Mouse (Mus musculus) CH12.LX (cell line): ENCODE results near the gene Osgin1. TPM values are rescaled to one million over a fixed set of nuclear protein-coding genes. Genes with fewer than 3 reads are reported as not detected.

ENCODE experiments used
- DNase-seq: peaks from one replicate; pipeline ENCODE4 v3.0.0-alpha.2; 2013; ENCODE audit errors: extremely low read depth
- H3K27ac ChIP-seq: 2 replicates; pipeline ENCODE4 v1.5.1; 2012; ENCODE audit warnings: low read depth, mild to moderate bottlenecking, control low read depth, moderate library complexity; ENCODE audit not compliant: insufficient read depth
- H3K27me3 ChIP-seq: replicated peaks from 2 replicates; pipeline ENCODE3; 2012; ENCODE audit warnings: inconsistent platforms
- H3K36me3 ChIP-seq, 2 experiments: replicated peaks in 1 of 2; 2 replicates each; pipeline versions ENCODE3 to v1.6.1; 2012; ENCODE audit warnings: inconsistent platforms in 1 of 2, low read length in 1 of 2, mild to moderate bottlenecking in 1 of 2, mixed read lengths in 1 of 2, moderate library complexity in 1 of 2; ENCODE audit not compliant: control insufficient read depth in 1 of 2, insufficient read depth in 1 of 2
- H3K4me1 ChIP-seq, 2 experiments: 2 replicates each; pipeline ENCODE4 v1.6.1; 2012; ENCODE audit warnings: inconsistent platforms in 1 of 2, moderate library complexity in 1 of 2; ENCODE audit not compliant: insufficient read depth in 2 of 2, control insufficient read depth in 1 of 2
- H3K4me2 ChIP-seq: 2 replicates; pipeline ENCODE4 v1.6.1; 2012; ENCODE audit warnings: low read depth, mild to moderate bottlenecking, control low read depth; ENCODE audit not compliant: poor library complexity, insufficient read depth, severe bottlenecking
- H3K4me3 ChIP-seq, 3 experiments: fragments of 150-350 bp in 1 of 3; sonication (generic) in 1 of 3; replicated peaks in 1 of 3; 2 replicates each; pipeline versions ENCODE3 to v1.5.1; 2011 to 2012; ENCODE audit warnings: low read depth in 2 of 3, low read length in 2 of 3, mild to moderate bottlenecking in 2 of 3, moderate library complexity in 2 of 3, control low read depth in 1 of 3, improper control_type of control experiment in 1 of 3, inconsistent platforms in 1 of 3, mixed read lengths in 1 of 3; ENCODE audit not compliant: poor library complexity in 1 of 3
- H3K79me2 ChIP-seq: replicated peaks from 2 replicates; pipeline ENCODE4 v1.6.1; 2012; ENCODE audit warnings: mild to moderate bottlenecking, moderate library complexity; ENCODE audit not compliant: control insufficient read depth, poor library complexity, insufficient read depth, severe bottlenecking; ENCODE audit errors: extremely low read depth
- H3K9ac ChIP-seq: 2 replicates; pipeline ENCODE4 v1.6.1; 2012; ENCODE audit warnings: low read depth, mild to moderate bottlenecking, control low read depth, moderate library complexity; ENCODE audit not compliant: insufficient read depth
- H3K9me3 ChIP-seq: replicated peaks from 2 replicates; pipeline ENCODE3; 2012; ENCODE audit warnings: low read length, inconsistent platforms, mixed read lengths
- BHLHE40 ChIP-seq: IDR thresholded peaks from 2 replicates; pipeline ENCODE4 v1.6.1; 2011; ENCODE audit warnings: mild to moderate bottlenecking, low read depth, low read length, improper control_type of control experiment
- CHD2 ChIP-seq: IDR thresholded peaks from 2 replicates; pipeline ENCODE4 v1.6.1; 2011; ENCODE audit warnings: low read length, improper control_type of control experiment
- CTCF ChIP-seq, 2 experiments: IDR thresholded peaks in 1 of 2; conservative IDR thresholded peaks in 1 of 2; 2 replicates each; pipeline ENCODE4 v1.5.1; 2011 to 2012; ENCODE audit warnings: low read depth in 2 of 2, low read length in 2 of 2, improper control_type of control experiment in 1 of 2, inconsistent platforms in 1 of 2, mild to moderate bottlenecking in 1 of 2, moderate library complexity in 1 of 2
- E2F4 ChIP-seq: IDR thresholded peaks from 2 replicates; pipeline ENCODE4 v1.6.1; 2011; ENCODE audit warnings: low read depth, low read length, improper control_type of control experiment; ENCODE audit not compliant: insufficient replicate concordance
- ELF1 ChIP-seq: IDR thresholded peaks from 2 replicates; pipeline ENCODE4 v1.6.1; 2014; ENCODE audit warnings: low read depth, mild to moderate bottlenecking, inconsistent platforms, low read length, improper control_type of control experiment
- EP300 ChIP-seq: IDR thresholded peaks from 2 replicates; pipeline ENCODE4 v1.6.1; 2011; ENCODE audit warnings: low read length, improper control_type of control experiment
- ETS1 ChIP-seq: conservative IDR thresholded peaks from 2 replicates; pipeline ENCODE4 v1.6.1; 2012; ENCODE audit warnings: low read depth, mild to moderate bottlenecking, inconsistent platforms, low read length, improper control_type of control experiment, moderate library complexity
- HCFC1 ChIP-seq: IDR thresholded peaks from 2 replicates; pipeline ENCODE4 v1.6.1; 2012; ENCODE audit warnings: low read depth, mild to moderate bottlenecking, inconsistent platforms, low read length, improper control_type of control experiment
- JUN ChIP-seq: IDR thresholded peaks from 2 replicates; pipeline ENCODE4 v1.6.1; 2011; ENCODE audit warnings: low read depth, mild to moderate bottlenecking, low read length, improper control_type of control experiment, moderate library complexity; ENCODE audit not compliant: insufficient read depth
- KAT2A ChIP-seq: IDR thresholded peaks from 2 replicates; pipeline ENCODE4 v1.6.1; 2012; ENCODE audit warnings: low read length, improper control_type of control experiment, inconsistent platforms; ENCODE audit not compliant: insufficient replicate concordance
- MAFK ChIP-seq: IDR thresholded peaks from 2 replicates; pipeline ENCODE4 v1.6.1; 2011; ENCODE audit warnings: low read length, improper control_type of control experiment; ENCODE audit not compliant: insufficient replicate concordance
- MAZ ChIP-seq: IDR thresholded peaks from 2 replicates; pipeline ENCODE4 v1.6.1; 2012; ENCODE audit warnings: low read depth, mild to moderate bottlenecking, inconsistent platforms, low read length, improper control_type of control experiment, moderate library complexity
- MEF2A ChIP-seq: IDR thresholded peaks from 2 replicates; pipeline ENCODE4 v1.6.1; 2014; ENCODE audit warnings: low read depth, mild to moderate bottlenecking, inconsistent platforms, low read length, improper control_type of control experiment, borderline replicate concordance
- MYC ChIP-seq: IDR thresholded peaks from 2 replicates; pipeline ENCODE4 v1.6.1; 2011; ENCODE audit warnings: low read depth, mild to moderate bottlenecking, improper control_type of control experiment, low read length
- PAX5 ChIP-seq: IDR thresholded peaks from 2 replicates; pipeline ENCODE4 v1.6.1; 2012; ENCODE audit warnings: low read length, inconsistent platforms, mixed read lengths
- SIN3A ChIP-seq: IDR thresholded peaks from 2 replicates; pipeline ENCODE4 v1.6.1; 2012; ENCODE audit warnings: low read length, improper control_type of control experiment, inconsistent platforms
- SMC3 ChIP-seq: IDR thresholded peaks from 2 replicates; pipeline ENCODE4 v1.6.1; 2011; ENCODE audit warnings: low read depth, low read length, improper control_type of control experiment
- TCF12 ChIP-seq: IDR thresholded peaks from 2 replicates; pipeline ENCODE4 v1.6.1; 2014; ENCODE audit warnings: low read depth, mild to moderate bottlenecking, inconsistent platforms, low read length, improper control_type of control experiment
- UBTF ChIP-seq: IDR thresholded peaks from 2 replicates; pipeline ENCODE4 v1.6.1; 2012; ENCODE audit warnings: low read depth, mild to moderate bottlenecking, inconsistent platforms, low read length, improper control_type of control experiment, moderate library complexity
- USF1 ChIP-seq: IDR thresholded peaks from 2 replicates; pipeline ENCODE4 v1.6.1; 2014; ENCODE audit warnings: low read depth, mild to moderate bottlenecking, inconsistent platforms, low read length, improper control_type of control experiment
- USF2 ChIP-seq: conservative IDR thresholded peaks from 2 replicates; pipeline ENCODE4 v1.6.1; 2011; ENCODE audit warnings: low read depth, low read length, improper control_type of control experiment
- ZC3H11A ChIP-seq: IDR thresholded peaks from 2 replicates; pipeline ENCODE4 v1.6.1; 2012; ENCODE audit warnings: low read depth, mild to moderate bottlenecking, inconsistent platforms, low read length, improper control_type of control experiment
- ZKSCAN1 ChIP-seq: IDR thresholded peaks from 2 replicates; pipeline ENCODE4 v1.6.1; 2012; ENCODE audit warnings: low read depth, inconsistent platforms, low read length, improper control_type of control experiment, borderline replicate concordance
- ZMIZ1 ChIP-seq: IDR thresholded peaks from 2 replicates; pipeline ENCODE4 v1.6.1; 2012; ENCODE audit warnings: low read depth, mild to moderate bottlenecking, inconsistent platforms, low read length, improper control_type of control experiment
- dilution Hi-C: fragments of 300-500 bp; cut with MboI; formaldehyde crosslinking; loops from 2 replicates; pipeline ENCODE4 v1.14.3; 2020; ENCODE audit warnings: low sequenced_read_pairs; ENCODE audit not compliant: extremely low pct_unique_long_range_greater_than_20kb, extremely low pct_ligation_motif_present
- in situ Hi-C: fragments of 300-500 bp; cut with MboI; formaldehyde crosslinking; loops from 3 replicates; pipeline ENCODE4 v1.14.3; 2019; ENCODE audit warnings: low sequenced_read_pairs, low pct_ligation_motif_present, low pct_unique_long_range_greater_than_20kb, mixed read lengths
- polyA plus RNA-seq: library from polyadenylated mRNA; unstranded; fragments of >175 nt; gene quantifications from 2 replicates; pipeline ENCODE4 v1.2.1, GENCODE M21; 2012; ENCODE audit warnings: low read depth; ENCODE audit not compliant: insufficient read length
- total RNA-seq, 2 experiments: library from RNA; depleted of rRNA; stranded (reverse); fragments of 300-350 nt in 1 of 2; fragments of >200 nt in 1 of 2; gene quantifications; 2 replicates each; pipeline ENCODE4 v1.2.3; 2012 to 2014

The Osgin1 gene
- total and polyA plus RNA-seq, 3 experiments = 0.15 to 3.0 (median 0.47) TPM

- Histone ChIP-seq H3K4me1 (peaks cover 30 to 49% of the 10 kb centered on the region in 2 experiments), H3K9me3 (no peaks in the 10 kb centered on the region), H3K9ac (no peak overlapping the region), H3K4me2 (no peak overlapping the region), H3K79me2 (no peaks in the 10 kb centered on the region), H3K4me3 (no peak overlapping the region)
- DNase-seq = no peak
- in situ Hi-C loops = no loop called here
- TF ChIP-seq KAT2A (no peak), MAFK (no peak), USF2 (no peak), MEF2A (no peak), ELF1 (no peak), JUN (no peak), CTCF (conservative IDR thresholded peaks at IDR 0.05 in 1 of 2, IDR thresholded peaks at IDR 0.05 in 1 of 2; ENCODE audit: low read depth in 2 of 2, low read length in 2 of 2) (no peak), ETS1 (no peak), ZMIZ1 (no peak), HCFC1 (no peak), EP300 (no peak), UBTF (no peak), E2F4 (no peak), SIN3A (no peak), MAZ (no peak), TCF12 (no peak), PAX5 (no peak), CHD2 (no peak), ZKSCAN1 (no peak), MYC (no peak)
- TF ChIP-seq, all 38 proteins: peak for 0
- Histone ChIP-seq H3K27ac (no peak overlapping the region), H3K36me3 (no peaks in the 10 kb centered on the region), H3K27me3 (no peaks in the 10 kb centered on the region)
- dilution Hi-C loops = no loop called here
Measured at GRCm38 (mm10) chr8:119432372-119432771, 1.6 kb upstream of the Osgin1 start.

GRCm38 (mm10) chr8:119434569-119434968, 645 bp downstream of the Osgin1 start:
- H3K27ac ChIP-seq = no peak overlapping the region
- H3K79me2 ChIP-seq = no peaks in the 10 kb centered on the region
- TF ChIP-seq ZC3H11A (no peak), MYC (no peak), SMC3 (no peak), TCF12 (no peak), HCFC1 (no peak), PAX5 (no peak), EP300 (no peak), USF1 (no peak), BHLHE40 (no peak)
- no peaks in the 10 kb centered on the region for H3K27me3 ChIP-seq
- H3K4me1 ChIP-seq = peaks cover 18 to 48% of the 10 kb centered on the region in 2 experiments
- H3K9me3 ChIP-seq = no peaks in the 10 kb centered on the region
- no peak for DNase-seq
- no peaks in the 10 kb centered on the region for H3K36me3 ChIP-seq
- dilution Hi-C loops = no loop called here
- in situ Hi-C loops = no loop called here
- no peak overlapping the region for H3K4me3 ChIP-seq
- H3K9ac ChIP-seq = no peak overlapping the region
- no peak overlapping the region for H3K4me2 ChIP-seq
